Mouse (Mus musculus): ENCODE measurements around the gene Defb23.

Defb23 gene

DNA sequence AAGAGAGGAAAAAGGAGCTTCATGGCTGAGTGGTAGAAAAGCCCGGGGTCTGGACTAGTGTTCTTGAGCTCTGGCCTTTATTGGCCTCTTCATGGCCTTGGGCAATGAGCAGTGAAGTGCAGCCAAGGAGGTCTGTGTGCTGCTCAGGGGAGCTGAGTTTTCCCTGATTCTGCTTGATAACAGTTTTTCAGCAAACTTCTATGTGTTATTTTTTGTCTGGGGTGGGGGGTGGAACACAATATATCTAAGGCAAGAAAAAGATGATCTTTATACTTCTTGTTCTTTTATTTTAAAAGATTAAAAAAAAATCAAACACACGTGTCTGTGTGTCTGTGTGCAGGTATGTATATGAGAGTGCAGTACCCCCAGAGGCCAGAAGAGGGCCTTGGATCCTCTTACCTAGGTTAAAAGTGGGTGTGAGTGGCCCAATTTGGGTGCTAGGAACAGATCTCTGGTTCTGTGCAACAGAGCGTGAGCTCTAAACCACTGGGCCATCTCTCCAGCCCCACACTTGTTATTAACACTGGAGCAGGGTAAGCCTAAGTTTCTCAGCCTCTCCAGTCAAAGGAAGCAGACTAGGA is at the start of gene Defb23:
TSS of gene Defb23 (minus strand) at position 51 of the 581 bp plus-strand sequence.
- DNase-seq (ENCODE audit: low spot score in 2 of 2), result no peak

DNA sequence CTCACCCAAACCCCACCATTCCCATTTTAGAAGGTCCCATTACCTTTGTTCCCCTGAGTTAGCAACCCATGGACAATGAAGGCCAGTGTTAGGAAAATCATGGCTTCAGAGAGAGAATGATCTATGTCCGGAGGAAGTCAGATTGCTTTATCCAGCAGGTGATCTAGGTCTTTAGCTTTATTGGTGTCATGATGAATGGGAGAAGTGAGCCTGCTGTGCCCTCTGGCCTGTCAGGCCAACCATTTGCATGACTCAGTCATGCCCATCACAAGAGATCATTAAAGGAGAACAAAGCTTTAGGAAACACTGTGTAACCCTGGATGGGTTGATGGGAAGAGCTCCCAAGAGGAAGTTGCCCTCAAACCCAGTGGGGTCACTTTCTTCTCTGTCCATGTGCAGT is 47.2 kb upstream of the Defb23 start, which contains the start of gene Defb26:
TSS of gene Defb26 (minus strand) at position 101 of the 400 bp plus-strand sequence.
- no peak for DNase-seq (ENCODE audit: low spot score in 2 of 2)

DNA sequence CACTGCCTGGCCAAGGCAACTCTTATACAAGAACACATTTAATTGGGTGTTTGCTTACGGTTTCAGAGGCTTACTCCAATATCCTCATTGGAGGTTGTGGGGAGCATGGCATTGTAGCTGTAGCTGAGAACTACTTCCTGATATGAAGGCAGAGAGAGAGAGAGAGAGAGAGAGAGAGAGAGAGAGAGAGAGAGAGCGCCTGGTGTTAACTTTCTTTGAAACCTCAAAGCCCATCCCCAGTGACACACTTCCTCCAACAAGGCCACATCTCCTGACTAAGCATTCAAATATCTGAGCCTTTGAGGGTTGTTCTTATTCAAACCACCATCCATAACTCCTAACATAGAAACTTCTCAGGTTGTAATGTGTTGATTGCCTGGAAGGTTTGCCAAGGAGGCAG is 39.5 kb upstream of the Defb23 start:
- DNase-seq (ENCODE audit: low spot score in 2 of 2), result no peak

DNA sequence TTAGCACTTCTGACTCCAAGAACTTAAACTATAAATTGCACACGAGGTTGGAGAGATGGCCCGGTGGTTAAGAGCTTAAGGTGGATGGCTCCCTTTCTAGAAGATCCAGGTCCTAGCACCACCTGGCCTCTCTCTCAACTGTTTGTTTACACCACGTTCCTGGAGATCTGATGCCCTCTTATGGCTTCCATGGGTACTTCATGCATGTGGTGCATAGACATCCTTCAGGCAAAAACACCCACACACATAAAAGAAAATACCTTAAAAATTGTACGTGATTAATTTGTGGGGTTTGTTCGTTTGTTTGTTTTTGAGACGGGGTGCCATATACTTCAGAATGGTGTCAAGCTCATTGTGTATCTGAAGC is 36.4 kb upstream of the Defb23 start:
- no peak for DNase-seq (ENCODE audit: low spot score in 2 of 2)

DNA sequence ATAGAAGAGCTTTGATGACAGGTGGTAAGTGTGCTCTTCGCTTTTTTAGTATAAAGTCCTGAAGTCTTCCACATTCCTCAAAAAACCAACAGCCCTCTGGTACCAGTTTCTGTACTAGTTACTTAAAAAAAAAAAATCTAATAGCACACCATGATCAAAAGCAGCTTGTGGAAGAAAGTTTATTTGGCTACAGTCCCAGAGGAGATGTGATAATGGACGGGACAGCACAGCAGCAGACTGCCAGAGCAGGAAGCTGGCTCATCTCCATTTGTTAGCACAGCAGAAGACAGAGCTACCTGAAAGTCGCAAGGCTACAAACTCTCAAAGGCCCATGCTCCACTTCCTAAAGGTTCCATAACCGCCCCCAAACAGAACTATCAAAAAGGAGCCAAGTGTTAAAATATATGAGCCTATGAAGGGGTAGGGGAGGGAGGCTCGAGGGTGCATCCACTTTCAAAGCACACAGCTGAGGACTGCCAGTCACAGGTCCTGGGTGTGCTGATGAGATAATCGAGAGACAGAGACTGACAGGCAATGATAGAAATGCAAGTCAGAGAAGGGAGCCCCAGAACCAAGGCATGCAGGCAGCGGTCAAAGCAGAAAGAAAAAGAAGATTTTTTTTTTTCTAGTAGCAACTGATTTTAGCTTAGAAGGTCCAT is 35.9 kb upstream of the Defb23 start:
- no peak for DNase-seq (ENCODE audit: low spot score in 2 of 2)

DNA sequence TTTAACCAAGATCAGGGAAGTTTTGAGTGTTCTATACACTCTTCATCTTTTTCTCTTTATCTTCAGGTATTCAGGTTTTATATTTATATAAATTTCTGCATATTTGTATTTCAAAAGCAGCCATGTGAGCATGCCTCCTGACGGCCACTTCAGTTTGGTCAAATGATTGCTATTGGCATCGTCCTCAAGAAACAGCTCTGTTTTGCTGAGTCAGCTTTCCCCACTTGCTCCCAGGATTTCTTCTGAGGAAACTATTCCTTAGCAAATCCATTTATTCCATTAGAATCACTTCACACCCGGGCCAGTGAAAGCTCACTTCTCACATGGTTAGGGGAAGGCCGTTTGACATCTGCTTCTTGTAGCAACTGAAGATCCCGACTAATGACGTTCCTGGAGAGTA is 33.6 kb upstream of the Defb23 start:
- DNase-seq (ENCODE audit: low spot score in 2 of 2), result no peak

DNA sequence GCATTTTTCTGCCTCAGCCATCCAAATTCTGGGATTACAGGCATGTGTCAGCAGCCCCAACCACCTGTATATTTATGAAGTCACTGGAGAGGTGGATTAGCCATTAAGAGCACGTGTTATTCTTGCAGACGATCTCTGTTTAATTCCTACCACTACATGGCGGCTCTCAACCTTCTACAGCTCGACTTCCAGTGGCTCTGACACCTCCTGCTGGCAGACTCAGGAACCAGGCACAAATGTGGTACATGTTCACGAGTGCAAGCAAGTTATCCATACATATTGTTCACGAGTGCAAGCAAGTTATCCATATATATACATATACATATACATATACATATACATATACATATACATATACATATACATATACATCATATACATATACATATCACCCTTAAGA is 28.7 kb upstream of the Defb23 start:
- DNase-seq (ENCODE audit: low spot score in 2 of 2), result no peak

DNA sequence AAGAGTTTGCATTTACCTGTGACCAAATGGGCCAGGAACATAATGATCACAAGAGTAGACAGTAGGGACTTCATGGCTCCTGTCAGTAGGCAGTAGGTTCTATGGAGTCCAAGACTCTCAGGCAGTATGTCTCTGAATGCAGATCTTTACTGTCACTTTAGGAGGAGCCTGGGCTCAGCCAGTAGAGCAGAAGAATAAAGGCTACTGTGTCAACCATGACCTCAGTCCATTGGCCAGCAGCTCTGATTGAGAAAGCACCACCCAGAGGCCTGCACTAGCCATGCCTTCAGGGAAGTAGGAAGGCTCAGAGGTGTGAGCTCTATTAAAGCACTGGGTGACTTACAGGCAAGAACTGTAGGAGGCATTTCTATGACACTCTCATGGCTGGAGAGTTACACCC is 25.6 kb upstream of the Defb23 start, which contains the start of gene Defb22:
TSS of gene Defb22 (minus strand) at position 101 of the 400 bp plus-strand sequence.
- no peak for DNase-seq (ENCODE audit: low spot score in 2 of 2)

DNA sequence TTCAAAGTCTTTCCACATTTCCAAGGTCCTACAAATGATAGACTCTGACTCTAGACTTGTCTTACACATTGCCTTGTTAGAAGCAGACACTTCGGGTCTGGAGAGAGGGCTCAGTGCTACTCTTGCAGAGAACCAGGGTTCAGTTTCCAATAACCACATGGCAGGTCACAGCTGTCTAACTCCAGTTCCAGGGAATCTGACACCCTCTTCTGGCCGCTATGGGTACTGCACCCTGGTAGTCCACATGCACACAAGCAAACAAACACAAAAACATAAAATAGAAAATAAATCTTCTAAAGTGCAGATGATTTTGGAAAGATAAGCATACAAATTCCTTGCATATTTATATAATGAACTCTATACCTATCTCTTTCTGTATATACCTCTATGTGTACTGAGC is 22.6 kb upstream of the Defb23 start:
- no peak for DNase-seq (ENCODE audit: low spot score in 2 of 2)

DNA sequence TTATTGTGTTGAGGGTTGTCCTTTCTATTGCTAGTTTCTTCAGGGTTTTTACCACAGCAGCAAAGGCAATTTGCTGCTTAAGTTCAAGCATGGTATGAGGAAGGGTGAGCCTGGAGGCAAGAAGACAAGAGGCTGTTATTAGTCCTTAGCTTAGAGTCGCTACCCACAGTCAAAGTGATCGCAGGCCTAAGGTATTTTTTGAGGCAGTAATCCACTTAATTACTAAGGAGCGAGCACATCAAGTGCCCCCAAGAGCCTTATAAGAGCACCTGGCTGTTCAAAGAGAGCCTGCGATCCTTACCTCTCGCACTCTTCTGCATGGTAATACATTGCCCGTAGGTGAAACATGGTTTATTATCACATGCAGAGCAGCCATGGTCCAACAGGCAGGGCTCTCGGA is 17.3 kb upstream of the Defb23 start:
- DNase-seq (ENCODE audit: low spot score in 2 of 2), result no peak

DNA sequence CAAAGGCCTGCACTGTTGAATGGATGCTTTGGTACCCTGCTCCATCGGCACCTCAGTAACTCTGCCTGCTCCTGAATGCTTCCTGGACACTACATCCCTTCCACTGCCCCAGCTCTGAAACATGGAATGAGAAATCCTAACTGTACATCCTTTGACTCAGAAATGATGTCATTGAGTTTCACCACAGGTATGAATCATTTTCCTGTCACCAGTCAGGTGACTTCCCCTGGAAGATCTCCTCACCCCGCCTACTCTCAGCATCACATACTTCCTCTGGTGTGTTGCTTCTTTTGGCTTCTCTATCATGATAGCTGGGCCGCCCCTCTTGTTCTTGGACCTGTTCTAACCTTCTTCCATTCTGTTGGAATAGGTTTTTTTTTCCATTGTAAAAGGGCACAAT is 16.5 kb upstream of the Defb23 start:
- no peak for DNase-seq (ENCODE audit: low spot score in 2 of 2)

DNA sequence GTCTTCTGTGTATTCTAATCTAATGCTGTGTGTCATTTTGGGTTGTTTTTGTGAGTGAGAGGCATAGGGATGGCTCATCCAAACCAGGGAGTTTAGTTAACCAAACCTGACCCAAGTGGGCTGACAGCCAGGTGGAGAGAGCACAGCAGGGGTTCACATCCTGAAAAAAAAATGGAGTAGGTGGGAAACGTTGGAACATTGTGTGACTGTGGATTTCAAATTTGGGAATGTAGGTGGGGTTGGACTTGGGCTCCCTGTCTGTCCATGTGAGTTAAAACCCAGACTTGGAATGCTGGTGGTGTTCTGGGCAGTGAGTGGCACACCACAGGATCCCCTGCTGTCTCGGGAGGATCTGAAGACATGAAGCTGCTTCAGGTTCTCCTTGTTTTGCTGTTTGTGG is 12.3 kb upstream of the Defb23 start, which contains the start of gene Defb20:
TSS of gene Defb20 (plus strand) at position 301 of the 400 bp plus-strand sequence.
- DNase-seq (ENCODE audit: low spot score in 2 of 2), result no peak

DNA sequence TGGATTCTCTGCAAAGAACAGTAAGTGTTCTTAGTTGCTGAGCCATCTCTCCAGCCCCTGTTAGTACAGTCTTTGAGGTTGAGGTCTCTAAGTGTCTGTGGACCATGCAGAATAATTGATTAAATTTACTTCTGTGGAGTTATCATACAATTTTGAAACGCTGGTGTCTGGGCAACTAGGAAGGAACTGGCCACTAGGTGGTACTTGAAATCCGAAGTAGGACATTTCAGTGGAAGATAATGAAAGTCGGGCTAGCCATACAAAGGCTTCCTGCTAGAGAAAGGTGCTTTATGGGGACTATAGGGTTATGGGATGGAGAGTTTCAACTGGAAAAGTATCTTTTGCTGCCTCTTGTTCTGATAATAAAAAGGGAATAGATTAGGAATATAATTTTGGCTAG is 8.0 kb upstream of the Defb23 start:
- no peak for DNase-seq (ENCODE audit: low spot score in 2 of 2)

DNA sequence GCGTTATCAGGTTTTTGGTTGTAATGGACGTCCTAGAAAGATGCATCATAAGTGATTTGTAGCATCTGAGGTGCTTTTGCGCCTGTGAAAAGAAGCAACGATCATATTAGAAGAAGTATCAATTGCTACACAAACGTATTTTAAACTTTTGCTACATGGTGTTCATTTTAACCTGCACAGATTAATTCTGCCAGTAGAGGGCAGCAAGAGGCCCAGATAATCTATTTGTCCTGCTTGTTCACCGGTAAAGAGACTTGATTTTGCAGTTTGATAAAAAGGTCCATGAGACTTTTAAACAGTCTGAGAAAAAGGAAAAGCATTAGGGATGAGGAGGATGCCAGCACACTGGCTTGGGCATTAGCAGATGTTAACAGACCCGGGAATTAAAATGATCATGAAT is 6.6 kb upstream of the Defb23 start:
- DNase-seq (ENCODE audit: low spot score in 2 of 2), result peak in 1 of 2 experiments; percentile 8

DNA sequence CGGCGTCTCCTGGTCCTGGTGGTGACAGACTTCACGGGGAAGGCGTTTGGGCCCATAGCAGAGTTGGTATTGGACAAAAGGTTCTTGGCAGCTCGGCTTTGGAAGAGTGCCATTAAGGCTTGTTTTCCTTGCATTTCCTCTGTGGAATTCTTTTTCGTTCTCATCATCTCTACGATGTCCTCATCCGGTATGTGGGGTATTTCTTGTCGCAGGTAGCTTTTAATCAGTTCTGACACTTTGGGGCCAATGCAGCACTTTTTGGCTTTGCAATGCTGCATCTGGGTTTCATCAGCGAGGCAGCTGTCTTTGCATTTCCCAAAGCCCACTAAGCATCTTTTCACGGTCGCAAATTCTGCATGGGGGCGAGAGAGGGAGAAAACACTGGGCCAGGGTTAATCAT is 5.2 kb downstream of the Defb23 start:
- no peak for DNase-seq (ENCODE audit: low spot score in 2 of 2)

DNA sequence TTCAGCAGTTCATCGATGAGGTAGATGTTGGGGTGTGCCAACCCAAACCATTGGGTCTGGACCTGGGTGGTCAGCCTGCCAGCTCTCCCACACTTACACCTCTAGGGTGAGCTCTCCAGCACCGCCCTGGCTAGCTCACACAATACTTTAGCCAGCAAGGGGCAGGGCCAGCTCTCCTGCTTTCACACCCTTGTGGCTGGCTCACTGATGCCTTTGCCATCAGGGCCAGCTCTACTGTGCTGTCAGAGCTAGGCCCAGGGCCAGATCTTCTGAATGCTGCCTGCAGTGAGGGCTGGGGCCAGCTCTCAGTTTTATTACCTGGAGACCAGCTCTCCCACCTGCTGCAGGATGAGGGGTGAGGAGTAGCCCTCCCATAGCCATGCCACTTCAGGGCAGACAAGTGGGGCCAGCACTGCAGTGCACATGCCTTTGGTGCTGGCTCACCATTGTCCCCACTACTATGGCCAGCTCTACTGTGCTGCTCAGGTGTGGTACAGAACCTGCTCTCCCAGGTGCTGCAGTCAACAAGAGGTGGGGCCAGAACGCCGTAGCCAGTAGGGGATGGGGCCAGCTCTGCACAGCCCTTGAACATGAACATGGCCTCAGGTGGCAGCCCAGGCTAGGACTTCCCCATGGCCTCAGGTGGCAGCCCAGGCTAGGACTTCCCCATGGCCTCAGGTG is 12.2 kb downstream of the Defb23 start:
- DNase-seq (ENCODE audit: low spot score in 2 of 2), result no peak

DNA sequence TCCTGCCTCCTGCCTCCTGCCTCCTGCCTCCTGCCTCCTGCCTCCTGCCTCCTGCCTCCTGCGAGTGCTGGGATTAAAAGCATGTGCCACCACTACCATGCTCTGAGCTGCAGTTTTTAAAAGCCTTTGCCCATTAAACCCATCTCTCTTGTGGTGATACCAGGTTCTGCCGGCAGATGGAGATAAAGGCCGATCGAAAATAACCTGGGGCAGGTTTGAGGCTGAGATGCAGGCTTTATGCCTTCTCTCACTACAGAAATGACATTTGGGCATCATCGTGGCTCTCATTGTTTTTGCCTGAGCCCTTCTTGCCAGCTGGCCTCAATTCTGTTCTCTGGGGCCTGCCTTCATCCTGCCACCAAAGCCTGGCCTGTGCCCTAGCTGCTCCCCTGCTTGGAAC is 14.2 kb downstream of the Defb23 start:
- peak; percentile 26 to 56 for DNase-seq (ENCODE audit: low spot score in 2 of 2)

DNA sequence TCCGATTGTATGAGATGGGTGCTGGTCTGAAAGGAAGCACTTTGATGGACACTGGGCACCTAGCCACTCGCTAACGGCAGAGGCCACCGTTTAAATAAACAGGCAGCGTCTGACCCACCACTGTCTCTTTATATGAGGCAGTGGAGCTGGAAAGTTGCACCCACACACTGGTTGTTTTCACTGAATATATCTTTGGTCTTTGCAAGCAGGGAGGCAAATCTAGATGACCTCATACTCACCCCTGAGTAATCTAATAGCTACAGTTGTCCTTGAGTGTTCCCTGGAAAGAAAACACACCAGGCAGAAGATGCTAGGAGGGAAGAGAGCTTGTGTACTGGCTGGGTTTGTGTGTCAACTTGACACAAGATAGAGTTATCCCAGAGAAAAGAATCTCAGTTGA is 17.0 kb downstream of the Defb23 start:
- DNase-seq (ENCODE audit: low spot score in 2 of 2), result no peak

DNA sequence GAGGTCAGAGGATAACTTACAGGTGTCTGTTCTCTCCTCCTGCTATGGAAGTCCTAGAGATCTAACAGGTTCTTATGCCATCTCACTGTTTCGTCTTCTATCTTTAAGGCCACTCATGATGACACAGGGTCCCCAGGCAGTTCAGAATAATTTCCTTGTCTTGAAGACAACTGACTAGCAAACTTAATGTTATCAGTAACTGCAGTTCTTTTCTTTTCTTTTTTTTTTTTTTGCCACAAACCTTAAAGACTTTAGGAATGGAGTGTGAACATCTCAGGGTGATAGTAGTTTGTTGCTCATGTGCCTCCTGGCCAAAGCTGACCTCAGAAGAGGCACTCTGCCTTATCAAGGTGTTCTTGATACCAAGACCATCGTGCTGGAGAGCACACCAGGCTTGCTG is 17.8 kb downstream of the Defb23 start:
- no peak for DNase-seq (ENCODE audit: low spot score in 2 of 2)

DNA sequence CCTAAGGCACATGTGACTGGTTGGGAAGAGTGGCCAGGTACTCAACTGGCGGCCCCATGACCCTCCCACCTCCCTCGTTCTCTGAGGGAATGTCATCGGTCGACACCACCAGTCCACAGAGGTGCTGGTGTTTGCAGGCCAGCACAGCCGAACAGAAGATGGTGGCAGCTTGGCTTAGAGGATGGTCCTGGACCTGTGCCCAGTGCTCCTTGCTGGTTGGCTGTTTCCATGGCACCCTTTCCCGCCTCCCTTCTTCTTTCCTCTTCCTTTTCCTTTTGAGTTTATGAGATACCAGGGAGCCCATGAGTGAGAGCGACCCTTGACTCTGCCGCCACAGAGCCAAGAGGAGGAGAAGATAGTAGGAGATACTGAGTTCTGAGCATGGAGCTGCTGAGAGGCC is 21.1 kb downstream of the Defb23 start:
- no peak for DNase-seq (ENCODE audit: low spot score in 2 of 2)

DNA sequence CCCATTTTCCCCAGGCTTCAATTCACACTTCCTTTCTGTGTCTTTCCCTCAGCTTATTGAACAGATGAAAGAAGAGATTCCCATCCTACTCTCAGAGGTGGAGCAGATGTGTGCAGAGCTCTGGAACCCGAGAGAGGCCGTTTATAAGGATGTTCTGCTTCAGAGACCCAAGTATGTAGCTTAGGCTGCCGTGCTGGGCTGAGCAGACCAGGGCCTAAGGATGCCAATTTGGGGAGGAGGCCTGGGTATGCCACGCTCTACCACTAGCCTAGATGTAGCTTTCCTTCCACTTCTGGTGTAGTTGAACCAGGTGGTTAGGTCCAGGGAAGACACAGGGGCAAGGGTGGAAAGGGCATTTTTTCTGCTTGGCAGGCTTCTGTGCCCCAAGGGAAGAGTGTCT is 22.1 kb downstream of the Defb23 start:
- no peak for DNase-seq (ENCODE audit: low spot score in 2 of 2)

DNA sequence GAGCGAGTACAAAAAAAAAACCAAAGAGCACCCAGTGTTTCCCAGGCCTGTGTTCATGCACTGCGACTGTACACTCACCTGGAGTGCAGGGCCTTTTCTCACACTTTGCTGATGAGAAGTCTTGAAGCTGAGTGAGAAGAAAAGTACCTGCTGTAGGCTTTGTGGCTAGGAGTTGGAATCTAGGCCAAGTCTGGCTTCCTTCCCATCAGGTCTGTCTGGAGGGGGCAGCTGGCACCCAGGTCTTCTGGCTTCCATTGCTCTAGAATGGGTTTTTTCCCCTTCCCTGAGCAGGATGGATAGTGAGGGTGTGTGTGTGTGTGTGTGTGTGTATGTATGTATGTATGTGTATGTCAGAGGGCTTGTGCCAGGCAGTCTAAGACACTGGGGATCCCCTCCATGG is 24.6 kb downstream of the Defb23 start:
- DNase-seq (ENCODE audit: low spot score in 2 of 2), result no peak

DNA sequence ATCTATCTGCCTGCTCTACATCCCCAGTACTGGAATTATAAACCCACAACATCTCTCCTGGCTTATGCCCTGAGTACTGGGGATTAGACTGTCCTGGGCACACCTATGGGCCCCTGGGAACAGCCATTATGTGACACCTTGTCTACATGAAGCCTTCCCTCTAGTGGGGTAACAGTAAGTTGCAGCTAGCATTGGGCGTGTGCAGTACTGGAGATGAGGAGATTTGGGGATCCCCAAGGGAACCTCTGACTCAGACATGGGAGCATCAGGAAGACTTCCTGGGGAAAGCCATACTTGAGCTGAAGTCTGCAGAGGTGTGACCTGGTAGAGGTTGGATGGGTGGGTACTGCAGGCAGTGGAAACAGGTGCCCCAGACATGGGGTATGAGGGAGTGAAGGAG is 25.5 kb downstream of the Defb23 start:
- DNase-seq (ENCODE audit: low spot score in 2 of 2), result no peak

Measured in right cerebral cortex, postnatal 36 days (tissue).